In the genomic region with DNA sequence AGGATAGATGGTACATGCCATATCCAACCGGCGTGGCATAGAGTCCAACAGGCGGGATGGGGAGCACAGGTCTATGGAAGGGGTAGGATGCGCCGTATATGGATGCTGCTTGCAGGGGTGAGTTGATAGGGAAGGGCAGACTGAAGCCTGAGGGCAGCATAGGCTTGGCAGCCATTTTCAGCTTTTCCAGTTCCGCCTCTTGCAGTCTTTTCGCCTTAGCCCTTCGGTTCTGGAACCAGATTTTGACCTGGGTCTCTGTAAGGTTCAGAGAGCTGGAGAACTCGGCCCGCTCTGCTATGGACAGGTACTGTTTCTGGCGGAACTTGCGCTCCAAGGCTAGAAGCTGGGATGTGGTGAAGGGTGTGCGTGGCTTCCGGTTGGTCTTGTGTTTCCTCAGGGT, we compare ENCODE assay signal across 14 mouse cellular contexts. TPM values are rescaled to one million over a fixed set of nuclear protein-coding genes. Genes with fewer than 3 reads are reported as not detected.
DNase-seq lines count a peak whose midpoint lies in the region; ATAC-seq and TF ChIP-seq lines count a peak whose summit lies in the region.
"Had no signal": no experiment of that assay in that cellular context is flagged by ENCODE, and none has a peak within 500 bp of the region (broad histone marks: within the 10 kb centered on the region; RNA-seq: fewer than 3 reads in every experiment).

No protein-coding gene starts in this region.

- H3K27me3 ChIP-seq in heart, embryonic 10.5 days (ENCODE audit: insufficient read depth, poor library complexity, severe bottlenecking): peaks cover 94% of the 10 kb centered on the region
- H3K27me3 ChIP-seq in hindbrain, embryonic 12.5 days: peaks cover 85% of the 10 kb centered on the region
- peaks cover 76% of the 10 kb centered on the region for H3K27me3 ChIP-seq in limb, embryonic 15.5 days

- H3K9ac ChIP-seq in hindbrain, embryonic 12.5 days: no peak overlapping the region
- H3K9ac ChIP-seq in limb, embryonic 15.5 days: no peak overlapping the region
- H3K9ac ChIP-seq: liver, embryonic 12.5 days had no signal

- H3K4me3 ChIP-seq in heart, embryonic 10.5 days: peak overlapping the region; percentile 27; the same call in 1 of the 2 replicates
- peak overlapping the region; percentile 18 for H3K4me3 ChIP-seq in hindbrain, embryonic 12.5 days
- H3K4me3 ChIP-seq in limb, embryonic 15.5 days: peak overlapping the region; percentile 0; the same call in 1 of the 2 replicates
- no peak overlapping the region for H3K4me3 ChIP-seq in left cerebral cortex, adult 2 months
- H3K4me3 ChIP-seq: liver, embryonic 12.5 days had no signal

- peaks cover 54% of the 10 kb centered on the region for H3K4me1 ChIP-seq in heart, embryonic 10.5 days
- H3K4me1 ChIP-seq in hindbrain, embryonic 12.5 days: peaks cover 48% of the 10 kb centered on the region
- H3K4me1 ChIP-seq in limb, embryonic 15.5 days: peaks cover 39% of the 10 kb centered on the region
- H3K4me1 ChIP-seq: liver, embryonic 12.5 days had no signal

- peak overlapping the region; percentile 50; the same call in 1 of the 2 replicates for H3K27ac ChIP-seq in heart, embryonic 10.5 days
- H3K27ac ChIP-seq in hindbrain, embryonic 12.5 days: no peak overlapping the region
- no peak overlapping the region for H3K27ac ChIP-seq in limb, embryonic 15.5 days
- H3K27ac ChIP-seq in left cerebral cortex, adult 2 months: no peak overlapping the region
- H3K27ac ChIP-seq: liver, embryonic 12.5 days had no signal

- intact Hi-C loops in left cerebral cortex, adult 2 months (cut with DNase I): no loop called here

- H3K36me3 ChIP-seq in heart, embryonic 10.5 days: no peaks in the 10 kb centered on the region
- no peaks in the 10 kb centered on the region for H3K36me3 ChIP-seq in hindbrain, embryonic 12.5 days
- no peaks in the 10 kb centered on the region for H3K36me3 ChIP-seq in limb, embryonic 15.5 days
- H3K36me3 ChIP-seq: liver, embryonic 12.5 days had no signal

- no peak for ATAC-seq in hindbrain, embryonic 12.5 days (ENCODE audit: low FRiP score)
- no peak for ATAC-seq in limb, embryonic 15.5 days (ENCODE audit: insufficient number of reproducible peaks, low FRiP score, low TSS enrichment, low read depth)
- ATAC-seq: activated CD4-positive, CD25-positive, alpha-beta regulatory T cell, adult 4 months; liver, embryonic 12.5 days had no signal

- TF ChIP-seq CTCF in left cerebral cortex, adult 2 months (IDR thresholded peaks at IDR 0.05): no peak

- WGBS in heart, embryonic 10.5 days: 53% methylated on average over 14 of the region's 14 CpGs
- WGBS in hindbrain, embryonic 12.5 days: 10% methylated on average over 14 of the region's 14 CpGs
- WGBS in limb, embryonic 15.5 days: 52% methylated on average over 14 of the region's 14 CpGs

- DNase-seq in heart, embryonic 10.5 days (ENCODE audit: low spot score): no peak
- no peak for DNase-seq in heart, postnatal 4 days
- peak; percentile 30 for DNase-seq in embryo, embryonic 11 days
- no peak for DNase-seq in left cerebral cortex, adult 2 months (ENCODE audit: extremely low spot score in 1 of 2, low spot score in 2 of 2)
- DNase-seq in kidney, adult 9 months: no peak
- DNase-seq in frontal cortex, postnatal 10 days (ENCODE audit: low spot score in 2 of 2): no peak
- DNase-seq: cerebellum, adult 2 months; kidney, postnatal 25 days; lung, postnatal 10 days; thymus, postnatal 25 days had no signal

- peak overlapping the region; percentile 27 for H3K4me2 ChIP-seq in hindbrain, embryonic 12.5 days (replicated peaks)
- no peak overlapping the region for H3K4me2 ChIP-seq in limb, embryonic 15.5 days
- H3K4me2 ChIP-seq: liver, embryonic 12.5 days had no signal

- H3K9me3 ChIP-seq in heart, embryonic 10.5 days: no peaks in the 10 kb centered on the region
- H3K9me3 ChIP-seq in hindbrain, embryonic 12.5 days (replicated peaks): no peaks in the 10 kb centered on the region
- no peaks in the 10 kb centered on the region for H3K9me3 ChIP-seq in limb, embryonic 15.5 days
- H3K9me3 ChIP-seq: liver, embryonic 12.5 days had no signal

RNA-seq across cellular contexts. Expression of gene Msx2, which starts 4.7 kb away (rescaled TPM):
- 15.3 and 27.4 TPM in 2 replicates for polyA plus RNA-seq in heart, embryonic 10.5 days (2016; fragmentation: Nextera tagmentation; extraction: Ambion mirVana)
- total RNA-seq in heart, postnatal 4 days (2021): under 1 TPM; 0.55 to 0.86 TPM
- 60.3 and 65.2 TPM in 2 replicates for polyA plus RNA-seq in hindbrain, embryonic 12.5 days (2016; fragmentation: Nextera tagmentation; extraction: Ambion mirVana)
- polyA plus RNA-seq in limb, embryonic 15.5 days (2015; fragmentation: Nextera tagmentation; extraction: Ambion mirVana): 22.7 and 25.4 TPM in 2 replicates
- under 1 TPM; 0.23 to 0.50 TPM for total RNA-seq in left cerebral cortex, adult 2 months (2021)
- polyA plus RNA-seq: activated CD4-positive, CD25-positive, alpha-beta regulatory T cell, adult 4 months had no signal
